In genomic region chr10:8910237-8910990, GRCm38 (mm10) we compare ENCODE assay signal across 12 mouse cellular contexts. TPM values are rescaled to one million over a fixed set of nuclear protein-coding genes. Genes with fewer than 3 reads are reported as not detected.
A peak's percentile ranks its signal among the peaks of the same experiment; 100 is the strongest.
DNase-seq lines count a peak whose midpoint lies in the region; ATAC-seq and TF ChIP-seq lines count a peak whose summit lies in the region.
"Had no signal": no experiment of that assay in that cellular context is flagged by ENCODE, and none has a peak within 500 bp of the region (broad histone marks: within the 10 kb centered on the region; RNA-seq: fewer than 3 reads in every experiment).

No protein-coding gene starts in this region.

- H3K4me3 ChIP-seq in heart, embryonic 11.5 days (ENCODE audit: low read depth, low read length), result no peak overlapping the region
- H3K4me3 ChIP-seq in lung, embryonic 15.5 days, result no peak overlapping the region
- no peak overlapping the region for H3K4me3 ChIP-seq in lung, adult 2 months (replicated peaks; ENCODE audit: extremely low read depth, low read depth, low read length)
- no peak overlapping the region for H3K4me3 ChIP-seq in limb, embryonic 11.5 days (ENCODE audit: low read depth, low read length)
- no peak overlapping the region for H3K4me3 ChIP-seq in neural tube, embryonic 12.5 days
- no peak overlapping the region for H3K4me3 ChIP-seq in midbrain, embryonic 13.5 days (replicated peaks)

- no peak for ATAC-seq in heart, embryonic 11.5 days (replicated peaks; ENCODE audit: insufficient number of reproducible peaks, low FRiP score, low TSS enrichment)
- no peak for ATAC-seq in lung, embryonic 15.5 days (ENCODE audit: borderline replicate concordance, extremely low read depth, low FRiP score, low TSS enrichment)
- no peak for ATAC-seq in limb, embryonic 11.5 days (ENCODE audit: insufficient number of reproducible peaks, low FRiP score, low TSS enrichment, low read depth)
- ATAC-seq in neural tube, embryonic 12.5 days (ENCODE audit: low FRiP score, low read depth), result peak; percentile 48; the same call in 1 of the 2 replicates
- no peak for ATAC-seq in midbrain, embryonic 13.5 days
- ATAC-seq in megakaryocyte, adult 5-6 weeks (ENCODE audit: poor library complexity, severe bottlenecking), result no peak
- ATAC-seq: activated CD4-positive, CD25-positive, alpha-beta regulatory T cell, adult 4 months had no signal

- H3K27me3 ChIP-seq in heart, embryonic 11.5 days (ENCODE audit: control insufficient read depth, insufficient read depth, low read length), result no peaks in the 10 kb centered on the region
- no peaks in the 10 kb centered on the region for H3K27me3 ChIP-seq in lung, embryonic 15.5 days
- H3K27me3 ChIP-seq in limb, embryonic 11.5 days (ENCODE audit: control insufficient read depth, insufficient read depth, low read length), result no peaks in the 10 kb centered on the region
- H3K27me3 ChIP-seq in neural tube, embryonic 12.5 days (replicated peaks), result no peaks in the 10 kb centered on the region
- no peaks in the 10 kb centered on the region for H3K27me3 ChIP-seq in midbrain, embryonic 13.5 days

- no peaks in the 10 kb centered on the region for H3K9me3 ChIP-seq in heart, embryonic 11.5 days (replicated peaks; ENCODE audit: control insufficient read depth, low read length)
- no peaks in the 10 kb centered on the region for H3K9me3 ChIP-seq in lung, embryonic 15.5 days
- no peaks in the 10 kb centered on the region for H3K9me3 ChIP-seq in limb, embryonic 11.5 days (ENCODE audit: control insufficient read depth, low read length)
- H3K9me3 ChIP-seq in neural tube, embryonic 12.5 days, result no peaks in the 10 kb centered on the region
- no peaks in the 10 kb centered on the region for H3K9me3 ChIP-seq in midbrain, embryonic 13.5 days

- H3K4me1 ChIP-seq in heart, embryonic 11.5 days (ENCODE audit: control insufficient read depth, insufficient read depth, low read length), result no peaks in the 10 kb centered on the region; the same call in 1 of the 2 replicates
- H3K4me1 ChIP-seq in lung, embryonic 15.5 days, result peaks cover 13% of the 10 kb centered on the region
- peaks cover 13% of the 10 kb centered on the region for H3K4me1 ChIP-seq in lung, adult 2 months (ENCODE audit: control insufficient read depth, insufficient read depth, low read length)
- peaks cover 3% of the 10 kb centered on the region for H3K4me1 ChIP-seq in limb, embryonic 11.5 days (ENCODE audit: control insufficient read depth, insufficient read depth, low read length)
- H3K4me1 ChIP-seq in neural tube, embryonic 12.5 days, result peaks cover 4% of the 10 kb centered on the region; the same call in 1 of the 2 replicates
- H3K4me1 ChIP-seq in midbrain, embryonic 13.5 days (replicated peaks), result no peaks in the 10 kb centered on the region

- TF ChIP-seq POLR2A in lung, adult 2 months (IDR thresholded peaks at IDR 0.05; ENCODE audit: borderline replicate concordance, extremely low read depth, low read depth, low read length), result no peak

- TF ChIP-seq CTCF in lung, adult 2 months (IDR thresholded peaks at IDR 0.05; ENCODE audit: insufficient read depth, low read length), result no peak

- H3K9ac ChIP-seq in heart, embryonic 11.5 days (ENCODE audit: low read depth, low read length), result no peak overlapping the region
- H3K9ac ChIP-seq in lung, embryonic 15.5 days, result no peak overlapping the region
- H3K9ac ChIP-seq in limb, embryonic 11.5 days (ENCODE audit: low read length), result no peak overlapping the region
- no peak overlapping the region for H3K9ac ChIP-seq in neural tube, embryonic 12.5 days
- H3K9ac ChIP-seq in midbrain, embryonic 13.5 days (replicated peaks), result no peak overlapping the region

- 70% methylated on average over 16 of the region's 16 CpGs for WGBS in heart, embryonic 11.5 days (ENCODE audit: insufficient replicate concordance)
- whole genome bisulfite sequencing in lung, embryonic 15.5 days, result 61% methylated on average over 16 of the region's 16 CpGs
- 44% methylated on average over 16 of the region's 16 CpGs for WGBS in lung, adult 2 months
- 48% methylated on average over 16 of the region's 16 CpGs for WGBS in limb, embryonic 11.5 days
- 39% methylated on average over 16 of the region's 16 CpGs for WGBS in neural tube, embryonic 12.5 days
- WGBS in midbrain, embryonic 13.5 days, result 85% methylated on average over 16 of the region's 16 CpGs

- H3K27ac ChIP-seq in heart, embryonic 11.5 days (ENCODE audit: low read depth, low read length), result no peak overlapping the region
- H3K27ac ChIP-seq in lung, embryonic 15.5 days, result peak overlapping the region; percentile 35
- no peak overlapping the region for H3K27ac ChIP-seq in limb, embryonic 11.5 days (replicated peaks; ENCODE audit: low read depth, low read length)
- H3K27ac ChIP-seq in neural tube, embryonic 12.5 days, result no peak overlapping the region
- H3K27ac ChIP-seq in midbrain, embryonic 13.5 days, result no peak overlapping the region

- no peak overlapping the region for H3K4me2 ChIP-seq in heart, embryonic 11.5 days
- H3K4me2 ChIP-seq in lung, embryonic 15.5 days, result no peak overlapping the region
- H3K4me2 ChIP-seq in limb, embryonic 11.5 days (ENCODE audit: low read depth, severe bottlenecking), result no peak overlapping the region
- no peak overlapping the region for H3K4me2 ChIP-seq in neural tube, embryonic 12.5 days (replicated peaks)
- H3K4me2 ChIP-seq in midbrain, embryonic 13.5 days (replicated peaks), result no peak overlapping the region

- no peaks in the 10 kb centered on the region for H3K36me3 ChIP-seq in heart, embryonic 11.5 days (ENCODE audit: control insufficient read depth, insufficient read depth, low read length)
- no peaks in the 10 kb centered on the region for H3K36me3 ChIP-seq in lung, embryonic 15.5 days
- H3K36me3 ChIP-seq in limb, embryonic 11.5 days (ENCODE audit: control insufficient read depth, insufficient read depth, low read length), result no peaks in the 10 kb centered on the region
- H3K36me3 ChIP-seq in neural tube, embryonic 12.5 days, result no peaks in the 10 kb centered on the region
- H3K36me3 ChIP-seq in midbrain, embryonic 13.5 days, result no peaks in the 10 kb centered on the region

- peak; percentile 31 to 50 for DNase-seq in heart, adult 18-20 months
- no peak for DNase-seq in lung, adult 2 months
- DNase-seq in limb, embryonic 11.5 days (ENCODE audit: low spot score), result peak; percentile 54
- DNase-seq: cerebellum, adult 18-20 months; kidney, adult 18-20 months; layer of hippocampus, adult 9-11 months had no signal

RNA-seq across cellular contexts. Expression of gene Sash1, which starts 24.5 kb away (rescaled TPM):
- total RNA-seq in heart, adult 18-20 months (2021), result 10 to 100 TPM; 29.7 to 31.8 TPM
- 2.2 and 3.6 TPM in 2 replicates for polyA plus RNA-seq in heart, embryonic 11.5 days (2014; fragmentation: Nextera tagmentation; extraction: Ambion mirVana)
- polyA plus RNA-seq in lung, embryonic 15.5 days (2015; fragmentation: Nextera tagmentation; extraction: Ambion mirVana), result 4.8 and 6.1 TPM in 2 replicates
- polyA plus RNA-seq in lung, adult 2 months (2012; rRNA removed), result 34.9 and 38.6 TPM in 2 replicates
- 5.2 and 5.8 TPM in 2 replicates for polyA plus RNA-seq in limb, embryonic 11.5 days (2014; fragmentation: Nextera tagmentation; extraction: Ambion mirVana)
- polyA plus RNA-seq in neural tube, embryonic 12.5 days (2016; fragmentation: Nextera tagmentation; extraction: Ambion mirVana), result 4.7 and 6.6 TPM in 2 replicates
- 3.2 and 4.5 TPM in 2 replicates for polyA plus RNA-seq in midbrain, embryonic 13.5 days (2015; fragmentation: Nextera tagmentation; extraction: Ambion mirVana)
- 5.6 and 6.3 TPM in 2 replicates for total RNA-seq in megakaryocyte, adult 5-6 weeks (2015)
- total RNA-seq in megakaryocyte, adult 5-6 weeks (2017), result 4.1 and 5.3 TPM in 2 replicates
